Mouse (Mus musculus) CD4-positive, CD25-positive, alpha-beta regulatory T cell, adult 2 months (primary cell): ENCODE results near the gene Atl1.

ENCODE experiments used
- DNase-seq: peaks from one replicate; pipeline ENCODE4 v3.0.0-alpha.2; 2012; ENCODE audit warnings: low read depth, low spot score

Gene Atl1

GRCm38 (mm10) chr12:69941655-69942329 lies 49.4 kb downstream of the Atl1 start:
- DNase-seq = no peak

DNA sequence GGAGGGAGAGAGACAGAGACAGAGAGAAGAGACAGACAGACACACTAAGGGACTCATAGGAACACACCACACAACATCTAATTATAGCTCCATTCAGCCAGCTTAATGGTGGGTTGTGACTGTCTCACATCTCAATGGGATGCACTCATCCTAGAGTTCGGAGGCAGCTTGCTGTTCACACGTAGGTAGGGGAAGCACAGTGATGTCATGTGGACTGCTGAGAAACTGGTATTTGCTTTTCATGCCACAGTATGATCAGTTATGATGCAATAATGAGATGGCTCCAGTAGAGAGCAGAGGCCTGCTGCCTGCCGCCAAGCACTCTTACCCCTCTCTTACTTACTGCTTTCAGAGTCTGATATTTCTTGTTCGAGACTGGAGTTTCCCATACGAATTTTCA lies 53.4 kb downstream of the Atl1 start:
- DNase-seq = no peak

GRCm38 (mm10) chr12:69947502-69947901 lies 55.1 kb downstream of the Atl1 start:
- DNase-seq = no peak

GRCm38 (mm10) chr12:69957378-69957777 lies 65.0 kb downstream of the Atl1 start:
- no peak for DNase-seq

DNA sequence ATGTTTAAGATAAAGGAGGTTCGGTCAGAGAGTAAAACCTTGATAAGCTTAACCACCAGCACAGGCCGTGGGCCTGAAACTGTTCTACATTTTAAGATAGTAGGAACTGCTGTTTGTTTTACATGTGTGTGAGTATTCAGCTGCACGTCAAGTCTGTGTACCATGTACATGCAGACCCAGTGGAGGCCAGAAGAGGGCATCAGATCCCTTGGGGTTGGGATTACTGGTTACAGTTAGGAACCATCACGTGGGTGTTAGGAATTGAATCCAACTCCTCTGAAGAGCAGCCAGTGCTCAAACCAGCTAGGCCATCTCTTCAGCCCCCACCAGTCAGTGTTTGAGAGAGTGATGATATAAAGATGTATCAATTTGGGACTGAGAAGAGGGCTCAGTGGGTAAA lies 70.1 kb downstream of the Atl1 start:
- DNase-seq = peak; percentile 73

GRCm38 (mm10) chr12:69963141-69963540 lies 70.7 kb downstream of the Atl1 start:
- DNase-seq = no peak

DNA sequence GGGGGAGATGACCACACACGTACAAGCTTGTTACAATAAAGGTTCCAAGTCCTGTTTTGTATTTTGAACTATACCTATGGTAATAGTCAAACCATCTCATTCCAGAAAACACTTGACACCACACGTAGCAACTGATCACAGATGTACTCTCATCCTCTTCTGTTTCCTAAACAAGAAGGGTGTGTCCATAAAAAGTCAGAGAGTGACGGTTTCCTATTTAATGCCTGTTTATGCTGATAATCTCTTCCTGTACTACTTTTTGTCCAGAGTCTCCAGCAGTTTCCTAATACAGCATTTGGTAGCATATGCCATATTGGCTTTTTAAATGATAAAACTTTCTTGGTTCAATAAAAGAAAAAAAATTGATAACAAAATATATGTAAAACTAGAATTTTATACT lies 73.2 kb downstream of the Atl1 start:
- DNase-seq = no peak

GRCm38 (mm10) chr12:69966071-69966470 lies 73.7 kb downstream of the Atl1 start:
- no peak for DNase-seq

DNA sequence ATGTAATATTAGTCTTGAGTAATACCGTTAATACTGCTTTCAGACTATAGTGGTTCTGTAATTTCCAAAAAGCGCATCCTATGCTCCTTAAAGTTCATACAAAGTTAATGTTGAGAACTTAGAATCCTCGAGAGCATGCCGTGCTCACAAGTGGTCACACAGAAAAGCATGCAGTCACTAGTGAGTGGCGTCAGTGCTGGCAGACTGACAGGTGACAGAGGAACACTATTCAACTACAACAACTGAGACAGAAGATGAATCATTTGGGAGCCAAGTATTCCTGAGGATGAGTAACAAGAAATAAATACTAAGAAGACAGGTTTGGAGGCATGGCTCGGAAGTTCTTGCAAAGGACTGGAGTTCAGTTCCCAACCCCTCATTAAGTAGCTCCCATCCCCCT lies 74.7 kb downstream of the Atl1 start:
- no peak for DNase-seq

GRCm38 (mm10) chr12:69968154-69968553 lies 75.7 kb downstream of the Atl1 start:
- no peak for DNase-seq

DNA sequence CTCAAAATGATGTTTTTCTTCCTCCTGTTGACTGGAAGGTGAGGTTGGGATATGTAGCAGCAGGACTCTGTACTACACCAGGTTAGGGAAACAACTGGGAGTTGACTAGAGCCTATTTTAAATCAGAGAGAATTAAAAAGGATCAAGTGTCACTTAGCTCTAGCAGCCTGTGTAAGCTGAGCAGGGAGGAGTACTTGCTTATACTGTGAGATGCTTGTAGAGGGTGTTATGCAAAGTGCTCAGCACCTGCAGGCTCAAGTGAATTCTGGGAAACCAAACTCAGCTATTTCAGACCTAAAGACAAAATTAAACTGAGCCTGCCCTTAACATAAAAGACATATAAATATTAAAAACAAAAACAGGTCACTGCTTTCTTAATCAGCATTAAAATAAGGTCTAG lies 81.3 kb downstream of the Atl1 start:
- DNase-seq = no peak

GRCm38 (mm10) chr12:69976688-69977087 lies 84.3 kb downstream of the Atl1 start:
- DNase-seq = peak; percentile 55

- DNase-seq = peak; percentile 23
These were observed 85.1 kb downstream of the Atl1 start for GRCm38 (mm10) chr12:69977376-69977998.

- DNase-seq = peak; percentile 54
These were observed 90.5 kb downstream of the Atl1 start for GRCm38 (mm10) chr12:69982874-69983273.

DNA sequence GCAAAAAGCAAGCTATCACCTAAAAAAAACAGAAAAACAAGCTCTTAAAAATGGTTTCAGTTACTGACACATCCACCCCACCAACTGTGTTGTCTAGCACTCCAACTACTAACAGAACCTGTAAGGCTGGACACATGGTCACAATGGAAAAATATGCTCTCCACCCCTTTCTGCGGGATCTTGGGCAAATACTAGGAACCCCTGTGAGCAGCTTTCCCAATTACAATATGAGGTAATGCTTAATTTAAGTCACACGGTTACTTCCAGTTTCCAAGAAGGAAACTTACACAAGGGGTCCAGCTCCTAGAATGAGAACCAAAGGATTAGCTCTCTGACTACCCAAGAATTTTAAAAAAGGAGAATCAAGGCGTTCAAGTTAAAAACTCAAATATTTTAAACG lies 93.1 kb downstream of the Atl1 start:
- DNase-seq = no peak

GRCm38 (mm10) chr12:69986241-69986762 lies 93.9 kb downstream of the Atl1 start:
- peak; percentile 58 for DNase-seq

- peak; percentile 77 for DNase-seq
These were observed 94.5 kb downstream of the Atl1 start, which contains the start of gene Sav1 for GRCm38 (mm10) chr12:69986786-69987497. Sav1 (minus strand) TSS chr12:69987002.

DNA sequence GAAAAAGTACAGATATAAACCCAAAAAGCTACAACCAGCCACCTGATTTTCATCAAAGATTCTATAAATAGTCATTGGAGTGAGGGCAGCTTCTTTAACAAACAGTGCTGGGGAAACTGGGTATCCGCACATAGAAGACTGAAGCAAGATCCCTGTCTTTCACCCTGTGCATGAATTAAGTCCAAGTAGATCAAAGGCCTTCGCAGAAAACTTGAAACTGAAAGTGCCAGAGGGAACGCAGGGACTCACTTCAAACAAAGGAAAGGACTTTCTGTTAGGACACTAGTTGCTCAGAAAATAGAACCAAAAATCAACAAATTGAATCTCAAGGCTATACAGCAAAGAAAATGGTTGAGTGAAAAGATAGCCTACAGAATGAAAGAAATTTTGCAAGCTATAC lies 103.0 kb downstream of the Atl1 start:
- no peak for DNase-seq

GRCm38 (mm10) chr12:69998186-69998983 lies 106.0 kb downstream of the Atl1 start:
- no peak for DNase-seq

DNA sequence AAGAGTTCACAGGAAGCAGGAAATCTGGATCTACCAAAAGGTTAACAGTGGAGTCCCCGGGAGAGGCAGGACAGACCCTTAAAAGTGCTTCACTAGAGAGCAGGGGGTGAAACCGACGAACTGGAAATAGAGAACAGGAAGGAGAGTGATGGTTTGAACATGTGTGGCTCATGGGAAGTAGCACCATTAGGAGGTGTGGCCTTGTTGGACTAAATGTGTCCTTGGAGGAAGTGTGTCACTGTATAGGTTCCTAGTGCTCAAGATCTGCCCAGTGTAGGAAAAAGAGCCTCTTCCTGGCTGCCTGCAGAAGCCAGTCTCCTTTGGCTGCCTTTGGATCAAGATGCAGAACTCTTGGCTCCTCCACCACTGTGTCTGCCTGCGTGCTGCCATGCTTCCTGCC lies 112.7 kb downstream of the Atl1 start:
- DNase-seq = no peak

DNA sequence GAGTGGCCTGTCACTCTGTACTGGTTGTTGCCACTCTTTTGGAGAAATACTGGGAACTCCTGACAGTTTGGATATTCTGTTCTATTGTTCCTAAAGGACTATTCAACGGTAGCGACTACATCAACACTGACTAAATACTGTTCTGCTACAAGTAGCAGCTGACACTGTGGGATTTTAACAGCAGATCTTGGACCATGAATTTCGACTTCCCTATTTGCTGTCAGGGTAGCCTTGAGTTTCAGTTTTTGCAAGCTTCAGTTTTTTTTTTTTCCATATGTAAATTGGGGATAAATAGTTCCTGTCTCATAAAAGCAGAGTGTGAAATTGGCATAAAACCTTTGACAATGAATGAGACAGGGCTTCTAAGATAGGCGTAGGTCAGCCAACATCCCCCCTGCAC lies 117.9 kb downstream of the Atl1 start:
- no peak for DNase-seq

DNA sequence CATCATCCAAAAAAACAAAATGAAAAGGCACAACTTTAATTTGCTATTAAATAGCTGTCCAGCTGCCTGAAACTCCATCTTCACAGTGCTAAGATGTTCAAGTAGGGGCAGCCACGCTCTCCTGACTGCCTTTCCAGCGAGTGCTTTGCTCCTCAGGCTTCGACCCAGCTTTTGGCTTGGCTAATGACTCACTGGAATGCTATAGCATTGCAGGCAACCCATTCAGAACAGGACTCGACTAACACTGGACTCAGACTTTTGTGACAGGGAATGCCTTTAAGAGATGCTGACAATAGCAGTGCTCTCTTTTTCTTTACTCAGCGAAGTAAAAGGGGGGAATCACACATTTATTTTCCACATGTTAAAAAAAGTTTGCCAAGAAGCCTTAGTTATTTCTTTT lies 119.3 kb downstream of the Atl1 start:
- DNase-seq = no peak
